Mouse (Mus musculus) olfactory bulb, adult 2 months (tissue): ENCODE data around the gene Ror2.

Source experiments
- CTCF ChIP-seq: fragments of 200-500 bp; IDR thresholded peaks from 2 replicates; pipeline ENCODE4 v1.5.1; 2012; ENCODE audit warnings: low read depth, mild to moderate bottlenecking, low read length, moderate library complexity; ENCODE audit not compliant: insufficient read depth
- POLR2A ChIP-seq: fragments of 200-500 bp; IDR thresholded peaks from 2 replicates; pipeline ENCODE4 v1.6.1; 2012; ENCODE audit warnings: mild to moderate bottlenecking, low read depth, low read length, moderate library complexity; ENCODE audit not compliant: insufficient read depth

DNA sequence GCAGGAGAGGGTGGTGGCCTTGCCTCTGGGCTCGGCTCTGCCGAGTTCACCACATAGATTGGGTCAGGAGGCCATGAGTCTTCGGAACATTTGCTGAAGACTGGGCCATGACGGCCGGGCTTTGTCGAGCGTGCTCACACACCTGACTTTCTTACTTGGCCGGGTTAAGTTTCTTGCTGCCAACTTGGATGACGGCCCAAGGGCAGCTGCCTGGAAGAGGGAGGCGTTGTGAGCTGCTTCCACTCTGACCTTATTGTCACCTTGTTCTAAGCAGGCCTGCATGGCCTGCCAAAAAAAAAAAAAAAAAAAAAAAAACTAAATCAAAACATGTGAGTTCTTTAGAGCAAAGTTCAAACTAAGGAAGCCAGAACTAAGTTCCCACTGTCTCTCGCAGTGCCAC is 218.0 kb downstream of the Ror2 start:
- TF ChIP-seq CTCF: no peak
- TF ChIP-seq POLR2A: no peak
